Mouse (Mus musculus) thymus, adult 2 months (tissue): Measurements from ENCODE around the gene Ccdc182.

Experiments used
- CTCF ChIP-seq: fragments of 200-500 bp; IDR thresholded peaks from 2 replicates; pipeline ENCODE4 v1.5.1; 2012; ENCODE audit warnings: mild to moderate bottlenecking, control low read depth, low read length, moderate library complexity, borderline replicate concordance; ENCODE audit not compliant: control insufficient read depth, poor library complexity, insufficient read depth; ENCODE audit errors: extremely low read depth
- POLR2A ChIP-seq: fragments of 200-500 bp; IDR thresholded peaks from 2 replicates; pipeline ENCODE4 v1.6.1; 2012; ENCODE audit warnings: mild to moderate bottlenecking, low read length, control low read depth, moderate library complexity; ENCODE audit not compliant: control insufficient read depth, poor library complexity, insufficient read depth; ENCODE audit errors: extremely low read depth

DNA sequence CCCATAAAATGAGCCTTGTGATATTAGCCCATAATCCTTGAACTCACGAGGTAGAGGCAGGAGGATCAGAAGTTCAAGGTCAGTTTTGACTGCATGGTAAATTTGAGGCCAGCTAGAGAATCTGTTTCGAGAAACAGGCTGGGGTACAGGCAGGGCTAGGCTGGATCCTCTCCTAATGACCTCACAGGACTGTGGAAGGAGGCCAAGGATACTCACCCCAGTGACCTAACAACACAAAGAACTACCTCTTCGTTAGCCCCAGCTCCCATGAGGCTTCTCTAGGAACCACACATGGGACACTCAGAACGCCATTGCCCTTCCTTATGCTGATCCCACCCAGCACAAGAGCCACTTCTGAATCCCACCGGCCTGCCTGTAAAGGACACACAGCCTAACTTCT lies 25.0 kb downstream of the Ccdc182 start:
- TF ChIP-seq CTCF, result no peak
- TF ChIP-seq POLR2A, result no peak
